Mouse (Mus musculus): Measurements from ENCODE around the gene Wsb1. TPM values are rescaled to one million over a fixed set of nuclear protein-coding genes. Genes with fewer than 3 reads are reported as not detected.
"Not testable (repeated sequence)": the region's sequence is repeated elsewhere in the genome, so short reads cannot be mapped to it uniquely, and the experiment has no call there.

The Wsb1 gene
- total and polyA plus RNA-seq, 2 experiments from 2014 or later = 215 to 277 TPM

DNA sequence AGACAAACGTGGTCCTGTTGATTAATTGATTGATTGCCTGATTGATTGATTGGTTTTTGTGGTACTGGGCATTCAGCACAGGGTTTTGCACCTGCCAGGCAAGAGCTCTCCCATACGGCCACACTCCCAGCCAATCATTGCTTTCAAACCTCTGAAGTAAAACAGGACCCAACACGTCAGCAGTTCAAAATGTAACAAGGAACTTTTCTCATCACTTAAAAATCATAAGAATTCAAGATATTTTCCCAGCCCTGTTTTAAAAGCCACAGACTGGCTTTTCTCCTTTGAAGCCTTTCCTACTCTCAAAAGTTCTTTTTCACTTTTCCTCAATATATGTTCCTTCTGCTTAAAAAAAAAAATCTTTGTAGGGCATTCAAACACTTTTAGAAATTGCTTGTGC lies 9.9 kb upstream of the Wsb1 start:
- H3K27me3 ChIP-seq (ENCODE audit: insufficient read depth, low read length) = no peaks in the 10 kb centered on the region
- no peak overlapping the region for H3K9ac ChIP-seq
- H3K36me3 ChIP-seq (ENCODE audit: insufficient read depth) = no peaks in the 10 kb centered on the region
- H3K4me1 ChIP-seq (ENCODE audit: insufficient read depth) = no peaks in the 10 kb centered on the region
- H3K9me3 ChIP-seq (ENCODE audit: low read length) = no peaks in the 10 kb centered on the region
- no peak for DNase-seq
- ATAC-seq = no peak
- no peak for TF ChIP-seq CTCF (IDR thresholded peaks at IDR 0.05; ENCODE audit: low read depth)
- WGBS = 56% methylated on average over 3 of the region's 3 CpGs
- no peak overlapping the region for H3K4me2 ChIP-seq (ENCODE audit: low read depth)
- no peak overlapping the region for H3K27ac ChIP-seq (ENCODE audit: low read depth, low read length)
- no peak overlapping the region for H3K4me3 ChIP-seq (ENCODE audit: low read depth, low read length)

DNA sequence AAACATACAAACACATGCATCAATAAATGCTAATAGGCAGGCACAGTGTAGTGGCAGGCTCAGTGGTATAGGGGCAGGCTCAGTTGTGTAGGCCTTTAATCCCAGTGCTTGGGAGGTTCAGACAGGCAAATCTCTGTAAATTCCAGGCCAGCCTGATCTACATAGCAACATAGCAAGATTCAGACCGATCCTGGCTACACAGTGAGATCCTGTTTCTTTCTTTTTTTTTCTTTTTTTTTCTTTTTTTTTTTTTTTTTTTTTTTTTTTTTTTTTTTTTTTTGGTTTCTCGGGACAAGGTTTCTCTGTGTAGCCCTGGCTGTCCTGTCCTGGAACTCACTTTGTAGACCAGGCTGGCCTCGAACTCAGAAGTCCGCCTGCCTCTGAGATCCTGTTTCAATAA lies 5.7 kb upstream of the Wsb1 start:
- H3K27me3 ChIP-seq (ENCODE audit: insufficient read depth, low read length); H3K4me1 ChIP-seq (ENCODE audit: insufficient read depth); DNase-seq; H3K4me3 ChIP-seq (ENCODE audit: low read depth, low read length); H3K36me3 ChIP-seq (ENCODE audit: insufficient read depth); ATAC-seq; H3K9ac ChIP-seq; H3K9me3 ChIP-seq (ENCODE audit: low read length); H3K4me2 ChIP-seq (ENCODE audit: low read depth); H3K27ac ChIP-seq (ENCODE audit: low read depth, low read length): not testable (repeated sequence)
- 87% methylated on average over 4 of the region's 4 CpGs for WGBS

DNA sequence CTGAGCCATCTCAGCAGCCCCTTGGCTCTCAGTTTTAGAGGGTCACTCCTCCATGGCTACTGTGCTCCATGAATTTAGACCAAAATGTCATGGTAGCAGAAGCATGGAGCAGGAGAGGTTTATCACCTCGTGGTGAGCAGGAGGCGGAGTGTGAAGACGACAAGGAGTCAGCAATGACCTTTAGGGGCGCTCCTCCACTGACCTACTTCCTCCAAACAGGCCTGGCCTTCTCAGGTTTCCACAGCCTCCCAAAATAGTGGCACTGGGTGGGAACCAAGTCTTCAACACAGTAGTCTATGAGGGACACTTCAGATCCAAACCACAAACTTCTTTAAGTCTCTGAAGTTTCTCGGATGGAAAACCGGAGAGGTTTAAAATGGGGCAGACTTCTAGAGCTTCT lies 4.3 kb upstream of the Wsb1 start:
- WGBS = 81% methylated on average over 6 of the region's 6 CpGs
- H3K36me3 ChIP-seq (ENCODE audit: insufficient read depth) = no peaks in the 10 kb centered on the region
- ATAC-seq (no peak), DNase-seq (no peak)
- H3K4me2 ChIP-seq (ENCODE audit: low read depth) = no peak overlapping the region
- H3K4me1 ChIP-seq (ENCODE audit: insufficient read depth) = no peaks in the 10 kb centered on the region
- no peak for TF ChIP-seq CTCF (IDR thresholded peaks at IDR 0.05; ENCODE audit: low read depth)
- no peaks in the 10 kb centered on the region for H3K27me3 ChIP-seq (ENCODE audit: insufficient read depth, low read length)
- no peak overlapping the region for H3K9ac ChIP-seq
- H3K9me3 ChIP-seq (ENCODE audit: low read length) = no peaks in the 10 kb centered on the region
- H3K4me3 ChIP-seq (ENCODE audit: low read depth, low read length) = no peak overlapping the region
- H3K27ac ChIP-seq (ENCODE audit: low read depth, low read length) = no peak overlapping the region

DNA sequence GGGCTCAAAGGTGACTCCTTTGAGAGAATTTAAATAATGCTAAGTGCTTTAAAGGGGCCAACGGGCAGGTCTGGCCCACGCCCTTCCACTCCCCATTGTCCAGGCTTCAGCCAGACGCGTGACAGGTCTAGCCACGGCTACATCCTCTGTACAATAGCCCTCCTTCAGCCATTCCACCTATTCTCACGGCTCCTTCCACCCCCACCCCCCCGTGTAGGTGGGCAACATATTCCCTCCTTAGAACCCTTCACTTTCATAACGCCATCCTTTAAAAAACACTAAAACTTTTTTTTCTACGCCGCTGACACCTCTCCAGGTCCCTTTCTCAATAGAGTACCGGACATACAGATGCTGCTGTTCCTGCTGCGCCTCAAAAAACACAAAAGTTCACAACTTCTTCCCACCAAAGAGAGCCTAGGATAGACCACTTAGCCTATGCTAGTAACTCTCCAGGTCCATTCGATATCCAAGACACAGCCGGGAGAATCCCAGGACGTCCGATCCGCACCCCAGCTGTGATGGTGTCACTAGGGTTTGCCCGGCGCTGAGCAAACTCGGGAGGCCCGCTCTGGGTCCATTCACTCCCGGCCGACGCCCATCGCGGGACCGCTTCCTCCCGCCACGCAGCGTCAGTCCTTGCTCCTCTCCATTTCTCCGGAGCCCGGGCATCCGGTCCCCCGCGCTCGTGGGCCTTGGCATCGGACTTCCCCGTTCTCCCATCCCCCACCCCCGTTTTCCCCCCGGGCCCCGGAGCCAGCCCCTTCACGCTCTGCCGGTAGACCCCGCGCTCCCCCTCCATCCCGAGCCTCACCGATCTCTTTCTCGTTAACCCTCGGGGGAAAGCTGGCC lies 705 bp downstream of the Wsb1 start:
- WGBS = 1% methylated on average over 49 of the region's 49 CpGs

DNA sequence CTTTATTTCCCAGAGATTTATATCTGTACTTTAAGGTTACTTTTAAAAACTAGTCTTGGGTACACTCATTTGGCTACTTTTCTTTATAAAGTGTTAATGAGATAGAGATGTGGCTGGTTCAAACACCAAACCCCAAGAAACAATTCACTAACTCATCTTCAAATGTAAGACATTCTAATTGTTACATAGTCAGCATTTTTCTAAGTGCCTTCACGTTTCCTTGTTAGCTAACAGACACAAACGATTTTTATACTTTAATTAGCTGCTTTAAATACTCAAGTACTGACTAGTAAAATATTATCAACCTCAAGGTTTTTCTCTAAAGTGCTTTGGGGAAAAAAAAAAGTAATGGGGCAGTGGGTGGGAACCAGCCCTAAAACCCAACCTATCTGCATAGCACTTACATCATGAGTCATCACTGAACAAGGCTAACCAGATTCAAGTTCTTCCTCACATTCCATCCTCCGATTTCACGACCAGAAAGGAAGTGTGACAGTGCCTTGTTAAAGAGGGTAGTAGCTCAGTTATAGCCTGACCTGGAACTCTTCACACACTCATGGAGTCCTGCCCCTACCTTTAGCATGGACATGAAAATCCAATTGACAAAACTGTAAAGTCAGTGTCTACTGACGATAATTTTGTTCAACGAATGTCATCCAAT lies 1.5 kb downstream of the Wsb1 start:
- Histone ChIP-seq H3K9ac (peak overlapping the region; percentile 98), H3K4me2 (ENCODE audit: low read depth) (peak overlapping the region; percentile 87), H3K4me1 (ENCODE audit: insufficient read depth) (peaks cover 19% of the 10 kb centered on the region), H3K9me3 (ENCODE audit: low read length) (no peaks in the 10 kb centered on the region), H3K27ac (ENCODE audit: low read depth, low read length) (0 out of 2 replicates have a peak overlapping the region, but pooled peaks have one; percentile 96), H3K27me3 (ENCODE audit: insufficient read depth, low read length) (no peaks in the 10 kb centered on the region), H3K36me3 (ENCODE audit: insufficient read depth) (peaks cover 12% of the 10 kb centered on the region; the same call in 1 of the 2 replicates), H3K4me3 (ENCODE audit: low read depth, low read length) (peak overlapping the region; percentile 95)
- no peak for TF ChIP-seq CTCF (IDR thresholded peaks at IDR 0.05; ENCODE audit: low read depth)
- WGBS = 4% methylated on average over 6 of the region's 6 CpGs
- DNase-seq (peak; percentile 13), ATAC-seq (no peak)

More for the DNA sequence above, 705 bp downstream of the Wsb1 start:
- H3K4me1 ChIP-seq (ENCODE audit: insufficient read depth) = peaks cover 19% of the 10 kb centered on the region
- TF ChIP-seq CTCF (IDR thresholded peaks at IDR 0.05; ENCODE audit: low read depth) = no peak
- peak overlapping the region; percentile 95 for H3K4me3 ChIP-seq (ENCODE audit: low read depth, low read length)
- peak overlapping the region; percentile 98 for H3K9ac ChIP-seq
- ATAC-seq (peak; percentile 64), DNase-seq (peak; percentile 57)
- H3K27ac ChIP-seq (ENCODE audit: low read depth, low read length) = peak overlapping the region; percentile 96
- H3K4me2 ChIP-seq (ENCODE audit: low read depth) = peak overlapping the region; percentile 87
- H3K9me3 ChIP-seq (ENCODE audit: low read length) = no peaks in the 10 kb centered on the region
- H3K27me3 ChIP-seq (ENCODE audit: insufficient read depth, low read length) = no peaks in the 10 kb centered on the region
- peaks cover 12% of the 10 kb centered on the region; the same call in 1 of the 2 replicates for H3K36me3 ChIP-seq (ENCODE audit: insufficient read depth)

DNA sequence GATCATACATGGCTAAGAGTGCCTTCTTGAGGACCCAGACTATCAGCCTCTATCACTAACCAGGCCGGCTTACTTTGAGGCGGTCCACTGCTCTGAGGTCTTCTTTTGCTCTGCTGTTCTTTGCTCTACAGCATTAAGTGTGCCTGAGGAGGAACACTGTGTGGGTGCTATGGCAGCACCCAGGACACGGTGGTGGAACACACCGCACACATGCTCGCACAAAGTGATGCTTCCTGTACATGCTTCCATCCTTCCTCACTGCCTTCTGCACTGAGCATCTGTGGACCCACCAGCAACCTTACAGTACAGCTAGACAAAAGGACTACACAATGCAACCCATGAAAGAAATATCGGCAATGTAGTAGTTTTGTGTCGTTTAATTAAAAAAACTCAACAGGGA lies 15.4 kb downstream of the Wsb1 start:
- DNase-seq = no peak
- H3K4me2 ChIP-seq (ENCODE audit: low read depth) = no peak overlapping the region
- no peak for TF ChIP-seq CTCF (IDR thresholded peaks at IDR 0.05; ENCODE audit: low read depth)
- no peaks in the 10 kb centered on the region for H3K4me1 ChIP-seq (ENCODE audit: insufficient read depth)
- 96% methylated on average over 7 of the region's 7 CpGs for WGBS
- no peak overlapping the region for H3K27ac ChIP-seq (ENCODE audit: low read depth, low read length)
- no peak for ATAC-seq
- H3K27me3 ChIP-seq (ENCODE audit: insufficient read depth, low read length) = no peaks in the 10 kb centered on the region
- no peak overlapping the region for H3K9ac ChIP-seq
- no peak overlapping the region for H3K4me3 ChIP-seq (ENCODE audit: low read depth, low read length)
- H3K36me3 ChIP-seq (ENCODE audit: insufficient read depth) = peaks cover 45% of the 10 kb centered on the region
- no peaks in the 10 kb centered on the region for H3K9me3 ChIP-seq (ENCODE audit: low read length)

DNA sequence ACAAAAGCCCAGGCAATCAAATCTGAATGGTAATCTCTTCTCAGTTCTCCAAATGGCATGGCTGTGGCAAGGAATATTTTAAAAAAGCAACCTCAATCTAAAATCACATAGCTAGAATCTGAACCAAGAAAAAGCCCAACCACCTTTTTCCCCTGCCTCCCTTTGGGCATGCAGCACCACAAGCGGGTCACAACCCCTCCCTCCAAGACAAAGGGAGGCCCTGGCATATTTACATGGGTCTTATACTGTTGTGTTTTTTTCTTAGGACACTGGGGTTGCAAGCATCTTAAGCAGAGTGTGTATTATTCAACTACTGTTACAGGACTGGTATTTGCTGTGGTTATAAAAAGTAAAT lies 16.1 kb downstream of the Wsb1 start:
- no peak for TF ChIP-seq CTCF (IDR thresholded peaks at IDR 0.05; ENCODE audit: low read depth)
- Histone ChIP-seq H3K4me1 (ENCODE audit: insufficient read depth) (no peaks in the 10 kb centered on the region), H3K27ac (ENCODE audit: low read depth, low read length) (peak overlapping the region; percentile 64; the same call in 1 of the 2 replicates), H3K36me3 (ENCODE audit: insufficient read depth) (peaks cover 44% of the 10 kb centered on the region), H3K27me3 (ENCODE audit: insufficient read depth, low read length) (no peaks in the 10 kb centered on the region), H3K4me2 (ENCODE audit: low read depth) (no peak overlapping the region), H3K4me3 (ENCODE audit: low read depth, low read length) (no peak overlapping the region), H3K9me3 (ENCODE audit: low read length) (no peaks in the 10 kb centered on the region), H3K9ac (peak overlapping the region; percentile 22)
- DNase-seq (peak; percentile 56), ATAC-seq (peak; percentile 43)
- WGBS = 4% methylated on average over 1 of the region's 1 CpGs
